In genomic region chr7:45277136-45277760, GRCm38 (mm10) we compare ENCODE assay signal across 8 mouse cellular contexts. TPM values are rescaled to one million over a fixed set of nuclear protein-coding genes. Genes with fewer than 3 reads are reported as not detected.
DNase-seq lines count a peak whose midpoint lies in the region; ATAC-seq and TF ChIP-seq lines count a peak whose summit lies in the region.

TSS of gene Slc6a21 (plus strand) at chr7:45277513.

- no peak for ATAC-seq in G1E (ENCODE audit: extremely low read depth, insufficient number of reproducible peaks, low FRiP score, poor library complexity, severe bottlenecking)
- no peak for ATAC-seq in forebrain, postnatal 0 days
- peak; percentile 91 for ATAC-seq in lung, postnatal 0 days

- peaks cover 5% of the 10 kb centered on the region; the same call in 1 of the 2 replicates for H3K4me1 ChIP-seq in G1E (ENCODE audit: insufficient read depth, low read depth, low read length)
- H3K4me1 ChIP-seq in forebrain, postnatal 0 days (ENCODE audit: insufficient read depth), result no peaks in the 10 kb centered on the region
- H3K4me1 ChIP-seq in lung, postnatal 0 days (ENCODE audit: insufficient read depth, low read depth, low read length), result no peaks in the 10 kb centered on the region

- H3K4me3 ChIP-seq in G1E (ENCODE audit: low read depth, low read length), result no peak within 1 kb of the TSS
- 0 out of 2 replicates have a peak within 1 kb of the TSS, but pooled peaks have one; percentile 19 for H3K4me3 ChIP-seq in forebrain, postnatal 0 days (ENCODE audit: low read depth, low read length)
- H3K4me3 ChIP-seq in layer of hippocampus, adult 2 months, result peak within 1 kb of the TSS; percentile 56
- H3K4me3 ChIP-seq in lung, postnatal 0 days (ENCODE audit: low read depth, low read length), result peak within 1 kb of the TSS; percentile 47

- TF ChIP-seq EP300 in lung, postnatal 0 days (IDR thresholded peaks at IDR 0.05), result no peak

- no peaks in the 10 kb centered on the region for H3K9me3 ChIP-seq in G1E (replicated peaks)
- H3K9me3 ChIP-seq in forebrain, postnatal 0 days (ENCODE audit: low read length), result no peaks in the 10 kb centered on the region
- no peaks in the 10 kb centered on the region for H3K9me3 ChIP-seq in lung, postnatal 0 days (ENCODE audit: low read length)

- peak within 1 kb of the TSS; percentile 50 for H3K4me2 ChIP-seq in forebrain, postnatal 0 days (ENCODE audit: low read depth)
- peak within 1 kb of the TSS; percentile 81 for H3K4me2 ChIP-seq in lung, postnatal 0 days (replicated peaks; ENCODE audit: low read depth, low read length)

- 7% methylated on average over 44 of the region's 44 CpGs for WGBS in forebrain, postnatal 0 days
- 6% methylated on average over 44 of the region's 44 CpGs for WGBS in lung, postnatal 0 days

- peaks cover 22% of the 10 kb centered on the region for H3K27me3 ChIP-seq in G1E (ENCODE audit: insufficient read depth, low read length)
- no peaks in the 10 kb centered on the region for H3K27me3 ChIP-seq in forebrain, postnatal 0 days (ENCODE audit: insufficient read depth, low read length)
- H3K27me3 ChIP-seq in lung, postnatal 0 days (replicated peaks; ENCODE audit: insufficient read depth, low read length), result no peaks in the 10 kb centered on the region

- peak; percentile 42; the same call in 1 of the 2 replicates for TF ChIP-seq CTCF in G1E (IDR thresholded peaks at IDR 0.05; ENCODE audit: low read depth, low read length)
- TF ChIP-seq CTCF in forebrain, postnatal 0 days (IDR thresholded peaks at IDR 0.05; ENCODE audit: low read depth), result peak; percentile 69
- TF ChIP-seq CTCF in layer of hippocampus, adult 2 months (conservative IDR thresholded peaks at IDR 0.05), result peak; percentile 93
- peak; percentile 93 for TF ChIP-seq CTCF in lung, postnatal 0 days (IDR thresholded peaks at IDR 0.05)

- no peaks in the 10 kb centered on the region for H3K36me3 ChIP-seq in G1E (replicated peaks)
- H3K36me3 ChIP-seq in forebrain, postnatal 0 days (ENCODE audit: insufficient read depth), result no peaks in the 10 kb centered on the region
- H3K36me3 ChIP-seq in lung, postnatal 0 days (ENCODE audit: insufficient read depth, low read length), result no peaks in the 10 kb centered on the region

- no peak within 1 kb of the TSS for H3K27ac ChIP-seq in forebrain, postnatal 0 days (ENCODE audit: low read depth, low read length)
- H3K27ac ChIP-seq in layer of hippocampus, adult 2 months, result no peak within 1 kb of the TSS
- no peak within 1 kb of the TSS for H3K27ac ChIP-seq in lung, postnatal 0 days (ENCODE audit: low read length)

- peak; percentile 27 for DNase-seq in G1E (ENCODE audit: low spot score)
- peak; percentile 65 to 84 for DNase-seq in cerebellum, adult 18-20 months
- DNase-seq in forebrain, postnatal 0 days, result no peak
- peak; percentile 83 for DNase-seq in heart, postnatal 4 days
- DNase-seq in layer of hippocampus, adult 2 months (ENCODE audit: low spot score in 2 of 2), result peak; percentile 44 to 80
- DNase-seq in lung, postnatal 0 days (ENCODE audit: low spot score), result peak; percentile 84
- DNase-seq in ovary, postnatal 10 days (ENCODE audit: low spot score), result peak; percentile 74
- DNase-seq in thymus, postnatal 14 days, result peak; percentile 78

- H3K9ac ChIP-seq in forebrain, postnatal 0 days, result no peak within 1 kb of the TSS
- no peak within 1 kb of the TSS for H3K9ac ChIP-seq in lung, postnatal 0 days (replicated peaks; ENCODE audit: low read depth)

RNA-seq across cellular contexts. Expression of gene Slc6a21, which starts in this region (rescaled TPM):
- total RNA-seq in G1E (2014; fragmentation: Nextera tagmentation) (not detected in 2 replicates), G1E (2017) (0.23 and 0.38 TPM in 2 replicates)
- not detected in 2 replicates for polyA plus RNA-seq in G1E (2012)
- total RNA-seq in forebrain, postnatal 0 days (2014; rRNA removed), result not detected in 2 replicates
- polyA plus RNA-seq in forebrain, postnatal 0 days (2015; fragmentation: Nextera tagmentation; extraction: Ambion mirVana), result not detected in 2 replicates
- not detected for total RNA-seq in heart, postnatal 4 days (2021)
- total RNA-seq in layer of hippocampus, adult 2 months (2021), result not detected
- not detected in 2 replicates for polyA plus RNA-seq in lung, postnatal 0 days (2015; fragmentation: Nextera tagmentation; extraction: Ambion mirVana)

Comparison
In these comparisons a context has a peak if more than half of its experiments do, and no peak if none do; other contexts are left out.
1. Peak in DNase-seq in G1E; RNA of the gene not detected or under 1 TPM.
2. Peak in DNase-seq in heart, postnatal 4 days; RNA of the gene not detected or under 1 TPM.
3. Peak in DNase-seq and H3K4me3 ChIP-seq in layer of hippocampus, adult 2 months; RNA of the gene not detected or under 1 TPM.
4. Peak in DNase-seq, ATAC-seq, H3K4me3 ChIP-seq and H3K4me2 ChIP-seq in lung, postnatal 0 days; RNA of the gene not detected or under 1 TPM.
5. CTCF ChIP-seq: peak in every context shown above with its lines; median percentile 93 in layer of hippocampus, adult 2 months; 93 in lung, postnatal 0 days; 69 in forebrain, postnatal 0 days; 42 in G1E.